Mouse (Mus musculus): ENCODE results near the gene Nckipsd. TPM values are rescaled to one million over a fixed set of nuclear protein-coding genes. Genes with fewer than 3 reads are reported as not detected.

The Nckipsd gene
- polyA plus RNA-seq, 1 experiment from 2014 or later, result 19.0 TPM

- Histone ChIP-seq H3K4me2 (peak overlapping the region; percentile 89), H3K4me3 (peak overlapping the region; percentile 80), H3K9me3 (no peaks in the 10 kb centered on the region), H3K36me3 (peaks cover 22% of the 10 kb centered on the region), H3K4me1 (peaks cover 13% of the 10 kb centered on the region), H3K27ac (peak overlapping the region; percentile 87), H3K9ac (peak overlapping the region; percentile 67), H3K27me3 (no peaks in the 10 kb centered on the region)
- peak; percentile 86 for ATAC-seq (ENCODE audit: insufficient number of reproducible peaks, low FRiP score, low TSS enrichment, low read depth)
- 2% methylated on average over 25 of the region's 25 CpGs for WGBS
Measured at GRCm38 (mm10) chr9:108853635-108854240, 45.6 kb downstream of the Nckipsd start.

GRCm38 (mm10) chr9:108854241-108854696 lies 46.1 kb downstream of the Nckipsd start:
- Histone ChIP-seq H3K4me1 (peaks cover 13% of the 10 kb centered on the region), H3K9me3 (no peaks in the 10 kb centered on the region), H3K36me3 (peaks cover 23% of the 10 kb centered on the region), H3K4me2 (peak overlapping the region; percentile 89), H3K4me3 (peak overlapping the region; percentile 80), H3K27ac (peak overlapping the region; percentile 87), H3K9ac (peak overlapping the region; percentile 67), H3K27me3 (no peaks in the 10 kb centered on the region)
- peak; percentile 67 for ATAC-seq (ENCODE audit: insufficient number of reproducible peaks, low FRiP score, low TSS enrichment, low read depth)
- under 1% methylated on average over 28 of the region's 28 CpGs for WGBS

GRCm38 (mm10) chr9:108855335-108855734 lies 47.2 kb downstream of the Nckipsd start:
- Histone ChIP-seq H3K4me1 (peaks cover 13% of the 10 kb centered on the region), H3K4me2 (no peak overlapping the region), H3K36me3 (peaks cover 30% of the 10 kb centered on the region), H3K27me3 (no peaks in the 10 kb centered on the region), H3K9ac (no peak overlapping the region), H3K4me3 (no peak overlapping the region; the same call in 1 of the 2 replicates), H3K27ac (no peak overlapping the region), H3K9me3 (no peaks in the 10 kb centered on the region)
- 58% methylated on average over 5 of the region's 5 CpGs for WGBS
- ATAC-seq (ENCODE audit: insufficient number of reproducible peaks, low FRiP score, low TSS enrichment, low read depth), result no peak

GRCm38 (mm10) chr9:108858792-108859527 lies 50.8 kb downstream of the Nckipsd start:
- Histone ChIP-seq H3K9ac (no peak overlapping the region), H3K9me3 (no peaks in the 10 kb centered on the region), H3K36me3 (peaks cover 46% of the 10 kb centered on the region), H3K27ac (no peak overlapping the region), H3K4me3 (no peak overlapping the region), H3K27me3 (no peaks in the 10 kb centered on the region), H3K4me2 (no peak overlapping the region), H3K4me1 (peaks cover 5% of the 10 kb centered on the region; the same call in 1 of the 2 replicates)
- no peak for ATAC-seq (ENCODE audit: insufficient number of reproducible peaks, low FRiP score, low TSS enrichment, low read depth)
- WGBS, result 77% methylated on average over 8 of the region's 8 CpGs

Small RNA genes within 50 kb of the gene (microRNA-seq; reads per million reads assigned to microRNA genes)
- not detected for gene Gm23156

Other genes starting within 250 kb of the Nckipsd start
- gene Impdh2, start 248.1 kb upstream of the Nckipsd start, polyA plus RNA-seq (2015; fragmentation: Nextera tagmentation; extraction: Ambion mirVana), result 151 and 157 TPM in 2 replicates
- gene Ndufaf3, start 240.9 kb upstream of the Nckipsd start, polyA plus RNA-seq (2015; fragmentation: Nextera tagmentation; extraction: Ambion mirVana), result 33.6 and 40.4 TPM in 2 replicates
- 109 and 122 TPM in 2 replicates for gene Dalrd3, start 238.5 kb upstream of the Nckipsd start, polyA plus RNA-seq (2015; fragmentation: Nextera tagmentation; extraction: Ambion mirVana)
- gene Wdr6, start 229.6 kb upstream of the Nckipsd start, polyA plus RNA-seq (2015; fragmentation: Nextera tagmentation; extraction: Ambion mirVana), result 89.6 and 95.0 TPM in 2 replicates
- 8.8 and 10.8 TPM in 2 replicates for gene P4htm, start 210.7 kb upstream of the Nckipsd start, polyA plus RNA-seq (2015; fragmentation: Nextera tagmentation; extraction: Ambion mirVana)
- 43.8 and 44.4 TPM in 2 replicates for gene Arih2, start 159.0 kb upstream of the Nckipsd start, polyA plus RNA-seq (2015; fragmentation: Nextera tagmentation; extraction: Ambion mirVana)
- 37.1 and 38.3 TPM in 2 replicates for gene Slc25a20, start 146.3 kb upstream of the Nckipsd start, polyA plus RNA-seq (2015; fragmentation: Nextera tagmentation; extraction: Ambion mirVana)
- gene Prkar2a, start 119.1 kb upstream of the Nckipsd start, polyA plus RNA-seq (2015; fragmentation: Nextera tagmentation; extraction: Ambion mirVana), result 24.2 and 28.2 TPM in 2 replicates
- gene Ip6k2, start 24.6 kb upstream of the Nckipsd start, polyA plus RNA-seq (2015; fragmentation: Nextera tagmentation; extraction: Ambion mirVana), result 86.7 and 99.7 TPM in 2 replicates
- 0.08 and 0.09 TPM in 2 replicates for gene Celsr3, start 18.0 kb downstream of the Nckipsd start, polyA plus RNA-seq (2015; fragmentation: Nextera tagmentation; extraction: Ambion mirVana)
- gene Slc26a6, start 44.9 kb downstream of the Nckipsd start, polyA plus RNA-seq (2015; fragmentation: Nextera tagmentation; extraction: Ambion mirVana), result 12.7 and 13.8 TPM in 2 replicates
- 0.31 TPM in 1 of 2 replicates, not detected in the other for gene Tmem89, start 106.3 kb downstream of the Nckipsd start, polyA plus RNA-seq (2015; fragmentation: Nextera tagmentation; extraction: Ambion mirVana)
- 427 and 499 TPM in 2 replicates for gene Uqcrc1, start 128.3 kb downstream of the Nckipsd start, polyA plus RNA-seq (2015; fragmentation: Nextera tagmentation; extraction: Ambion mirVana)
- gene Col7a1, start 145.2 kb downstream of the Nckipsd start, polyA plus RNA-seq (2015; fragmentation: Nextera tagmentation; extraction: Ambion mirVana), result 19.4 and 24.4 TPM in 2 replicates
- 0.46 TPM in 1 of 2 replicates, not detected in the other for gene Ucn2, start 177.6 kb downstream of the Nckipsd start, polyA plus RNA-seq (2015; fragmentation: Nextera tagmentation; extraction: Ambion mirVana)
- 10.0 and 11.8 TPM in 2 replicates for gene Pfkfb4, start 183.4 kb downstream of the Nckipsd start, polyA plus RNA-seq (2015; fragmentation: Nextera tagmentation; extraction: Ambion mirVana)
- gene Shisa5, start 230.2 kb downstream of the Nckipsd start, polyA plus RNA-seq (2015; fragmentation: Nextera tagmentation; extraction: Ambion mirVana), result 108 and 123 TPM in 2 replicates